ENCODE assay signal across 8 mouse cellular contexts in genomic region chr1:92832011-92833010, GRCm38 (mm10). TPM values are rescaled to one million over a fixed set of nuclear protein-coding genes. Genes with fewer than 3 reads are reported as not detected.
DNase-seq lines count a peak whose midpoint lies in the region; ATAC-seq and TF ChIP-seq lines count a peak whose summit lies in the region.

No protein-coding gene starts in this region.

- peak; percentile 35; the same call in 1 of the 2 replicates for TF ChIP-seq CTCF in lung, embryonic 14.5 days (IDR thresholded peaks at IDR 0.05; ENCODE audit: low read depth)
- TF ChIP-seq CTCF in gastrocnemius, adult 2 months (IDR thresholded peaks at IDR 0.05), result peak; percentile 14; the same call in 1 of the 2 replicates

- peak overlapping the region; percentile 90 for H3K27ac ChIP-seq in lung, embryonic 14.5 days (ENCODE audit: low read depth)
- peak overlapping the region; percentile 99 for H3K27ac ChIP-seq in gastrocnemius, adult 2 months
- H3K27ac ChIP-seq in intestine, embryonic 14.5 days (ENCODE audit: low read depth), result peak overlapping the region; percentile 90
- peak overlapping the region; percentile 19 for H3K27ac ChIP-seq in liver, embryonic 11.5 days (ENCODE audit: low read depth, low read length)
- peak overlapping the region; percentile 94 for H3K27ac ChIP-seq in neural tube, embryonic 14.5 days (ENCODE audit: low read depth, low read length)

- WGBS in lung, embryonic 14.5 days, result under 1% methylated on average over 62 of the region's 62 CpGs
- WGBS in intestine, embryonic 14.5 days, result under 1% methylated on average over 62 of the region's 62 CpGs
- 4% methylated on average over 62 of the region's 62 CpGs for WGBS in liver, embryonic 11.5 days
- under 1% methylated on average over 61 of the region's 62 CpGs for WGBS in neural tube, embryonic 14.5 days

- H3K9ac ChIP-seq in lung, embryonic 14.5 days, result peak overlapping the region; percentile 84
- H3K9ac ChIP-seq in intestine, embryonic 14.5 days (ENCODE audit: low read length), result peak overlapping the region; percentile 90
- H3K9ac ChIP-seq in liver, embryonic 11.5 days (ENCODE audit: low read depth, low read length), result peak overlapping the region; percentile 62
- H3K9ac ChIP-seq in neural tube, embryonic 14.5 days (replicated peaks; ENCODE audit: low read depth, low read length), result peak overlapping the region; percentile 82

- peaks cover 6% of the 10 kb centered on the region; the same call in 1 of the 2 replicates for H3K27me3 ChIP-seq in lung, embryonic 14.5 days (ENCODE audit: insufficient read depth, low read length)
- no peaks in the 10 kb centered on the region for H3K27me3 ChIP-seq in intestine, embryonic 14.5 days (replicated peaks; ENCODE audit: control insufficient read depth, insufficient read depth, low read length)
- H3K27me3 ChIP-seq in liver, embryonic 11.5 days (replicated peaks; ENCODE audit: control insufficient read depth, insufficient read depth, low read length), result peaks cover 45% of the 10 kb centered on the region
- H3K27me3 ChIP-seq in neural tube, embryonic 14.5 days (ENCODE audit: control insufficient read depth, insufficient read depth, low read length), result peaks cover 5% of the 10 kb centered on the region; the same call in 1 of the 2 replicates

- H3K36me3 ChIP-seq in lung, embryonic 14.5 days (ENCODE audit: insufficient read depth), result 0 out of 2 replicates have a peak, but pooled peaks cover 6% of the 10 kb centered on the region
- H3K36me3 ChIP-seq in intestine, embryonic 14.5 days (ENCODE audit: control insufficient read depth, insufficient read depth, low read length), result 0 out of 2 replicates have a peak, but pooled peaks cover 12% of the 10 kb centered on the region
- no peaks in the 10 kb centered on the region for H3K36me3 ChIP-seq in liver, embryonic 11.5 days (ENCODE audit: control insufficient read depth, insufficient read depth, low read length)
- H3K36me3 ChIP-seq in neural tube, embryonic 14.5 days (ENCODE audit: control insufficient read depth, insufficient read depth, low read length), result no peaks in the 10 kb centered on the region

- H3K4me1 ChIP-seq in lung, embryonic 14.5 days (ENCODE audit: insufficient read depth), result no peaks in the 10 kb centered on the region
- H3K4me1 ChIP-seq in intestine, embryonic 14.5 days (replicated peaks; ENCODE audit: control insufficient read depth, insufficient read depth, low read length), result peaks cover 12% of the 10 kb centered on the region
- H3K4me1 ChIP-seq in liver, embryonic 11.5 days (replicated peaks; ENCODE audit: control insufficient read depth, insufficient read depth, low read length), result peaks cover 7% of the 10 kb centered on the region; the same call in 1 of the 2 replicates
- H3K4me1 ChIP-seq in neural tube, embryonic 14.5 days (ENCODE audit: control insufficient read depth, insufficient read depth, low read length), result peaks cover 32% of the 10 kb centered on the region

- peak overlapping the region; percentile 89 for H3K4me2 ChIP-seq in lung, embryonic 14.5 days
- H3K4me2 ChIP-seq in intestine, embryonic 14.5 days (ENCODE audit: low read length), result peak overlapping the region; percentile 77
- peak overlapping the region; percentile 79 for H3K4me2 ChIP-seq in liver, embryonic 11.5 days
- peak overlapping the region; percentile 67 for H3K4me2 ChIP-seq in neural tube, embryonic 14.5 days (ENCODE audit: low read depth, low read length)

- peak overlapping the region; percentile 69 for H3K4me3 ChIP-seq in lung, embryonic 14.5 days (ENCODE audit: low read depth, low read length)
- peak overlapping the region; percentile 82 for H3K4me3 ChIP-seq in gastrocnemius, adult 2 months
- peak overlapping the region; percentile 75 for H3K4me3 ChIP-seq in intestine, embryonic 14.5 days (ENCODE audit: low read depth, low read length)
- H3K4me3 ChIP-seq in liver, embryonic 11.5 days (ENCODE audit: low read depth, low read length), result peak overlapping the region; percentile 60
- peak overlapping the region; percentile 70 for H3K4me3 ChIP-seq in neural tube, embryonic 14.5 days (ENCODE audit: low read depth, low read length)

- peak; percentile 89 for DNase-seq in lung, embryonic 14.5 days
- no peak for DNase-seq in lung, adult 18-20 months
- DNase-seq in cerebellum, postnatal 10 days, result peak; percentile 79 to 84
- peak; percentile 90 for DNase-seq in gastrocnemius, adult 2 months
- peak; percentile 90 for DNase-seq in intestine, embryonic 14.5 days (ENCODE audit: low spot score)
- DNase-seq in liver, embryonic 11.5 days (ENCODE audit: low spot score), result peak; percentile 69
- DNase-seq in urinary bladder, postnatal 4 days (ENCODE audit: low spot score in 2 of 2), result peak; percentile 68 to 78

- ATAC-seq in lung, embryonic 14.5 days (ENCODE audit: insufficient read depth), result peak; percentile 29
- peak; percentile 21 for ATAC-seq in intestine, embryonic 14.5 days (replicated peaks; ENCODE audit: low FRiP score, low TSS enrichment, low read depth)
- peak; percentile 8; the same call in 1 of the 2 replicates for ATAC-seq in liver, embryonic 11.5 days (replicated peaks; ENCODE audit: low FRiP score)
- peak; percentile 28 for ATAC-seq in neural tube, embryonic 14.5 days (ENCODE audit: low read depth)

- H3K9me3 ChIP-seq in lung, embryonic 14.5 days (ENCODE audit: low read depth, low read length), result no peaks in the 10 kb centered on the region
- H3K9me3 ChIP-seq in intestine, embryonic 14.5 days (ENCODE audit: control insufficient read depth, low read length), result no peaks in the 10 kb centered on the region
- no peaks in the 10 kb centered on the region for H3K9me3 ChIP-seq in liver, embryonic 11.5 days (ENCODE audit: control insufficient read depth, low read length)
- H3K9me3 ChIP-seq in neural tube, embryonic 14.5 days (ENCODE audit: control insufficient read depth, low read length), result no peaks in the 10 kb centered on the region

- intact Hi-C loops in gastrocnemius, adult 2 months (cut with DNase I), result loop anchor here (1.0 kb wide), 1 partner anchor 184 kb away; the partner anchor contains the start of gene Otos

RNA-seq across cellular contexts. Expression of gene Gpc1, which starts 0.9 kb away (rescaled TPM):
- polyA plus RNA-seq in lung, embryonic 14.5 days (2014; fragmentation: Nextera tagmentation; extraction: Ambion mirVana), result 36.3 and 42.4 TPM in 2 replicates
- total RNA-seq in gastrocnemius, adult 2 months (2021), result 100 to 1,000 TPM; 214 to 256 TPM
- polyA plus RNA-seq in intestine, embryonic 14.5 days (2014; fragmentation: Nextera tagmentation; extraction: Ambion mirVana), result 46.3 and 47.9 TPM in 2 replicates
- 14.5 and 15.2 TPM in 2 replicates for polyA plus RNA-seq in liver, embryonic 11.5 days (2014; fragmentation: Nextera tagmentation; extraction: Ambion mirVana)
- 58.5 and 65.7 TPM in 2 replicates for polyA plus RNA-seq in neural tube, embryonic 14.5 days (2014; fragmentation: Nextera tagmentation; extraction: Ambion mirVana)

Comparison
In these comparisons a context has a peak if more than half of its experiments do, and no peak if none do; other contexts are left out.
1. DNase-seq: peak in lung, embryonic 14.5 days (single experiment), cerebellum, postnatal 10 days (2 of 2), gastrocnemius, adult 2 months (single experiment), intestine, embryonic 14.5 days (single experiment), liver, embryonic 11.5 days (single experiment) and urinary bladder, postnatal 4 days (2 of 2); none in lung, adult 18-20 months (0 of 2).
2. H3K27ac ChIP-seq: peak in every context shown above with its lines; median percentile 99 in gastrocnemius, adult 2 months; 94 in neural tube, embryonic 14.5 days; 90 in lung, embryonic 14.5 days; 90 in intestine, embryonic 14.5 days; 19 in liver, embryonic 11.5 days.
3. Peak in every context shown above with its lines, with median percentiles within 50 percentile points of each other: ATAC-seq, H3K4me2 ChIP-seq, H3K4me3 ChIP-seq and H3K9ac ChIP-seq.